Mouse (Mus musculus) heart, embryonic 16.5 days (tissue): ENCODE results near the gene Phf8. TPM values are rescaled to one million over a fixed set of nuclear protein-coding genes. Genes with fewer than 3 reads are reported as not detected.
"Not testable (repeated sequence)": the region's sequence is repeated elsewhere in the genome, so short reads cannot be mapped to it uniquely, and the experiment has no call there.

Experiments
- ATAC-seq: fragments of 200-750 bp; cut with Nextera tagmentation; replicated peaks from 2 replicates; pipeline ENCODE4 v1.8.0; 2017; ENCODE audit warnings: moderate number of reproducible peaks; ENCODE audit not compliant: insufficient read depth, low FRiP score; ENCODE audit errors: extremely low read depth
- H3K27ac ChIP-seq: fragments of 300-500 bp; sonication (generic); 2 replicates; pipeline ENCODE4 v1.5.1; 2014; ENCODE audit warnings: mild to moderate bottlenecking, low read length, control low read depth, moderate library complexity
- H3K27me3 ChIP-seq: fragments of 300-500 bp; sonication (generic); 2 replicates; pipeline ENCODE4 v1.6.1; 2014; ENCODE audit warnings: low read length, mixed read lengths; ENCODE audit not compliant: control insufficient read depth, insufficient read depth
- H3K36me3 ChIP-seq: fragments of 300-500 bp; sonication (generic); 2 replicates; pipeline ENCODE4 v1.6.1; 2014; ENCODE audit not compliant: control insufficient read depth, insufficient read depth
- H3K4me1 ChIP-seq: fragments of 300-500 bp; sonication (generic); 2 replicates; pipeline ENCODE4 v1.6.1; 2014; ENCODE audit warnings: low read length, mixed read lengths; ENCODE audit not compliant: control insufficient read depth, insufficient read depth
- H3K4me2 ChIP-seq: fragments of 300-500 bp; sonication (generic); 2 replicates; pipeline ENCODE4 v1.6.1; 2014; ENCODE audit warnings: low read depth, mild to moderate bottlenecking, control low read depth, low read length
- H3K4me3 ChIP-seq: fragments of 300-500 bp; sonication (generic); 2 replicates; pipeline ENCODE4 v1.5.1; 2014; ENCODE audit warnings: mild to moderate bottlenecking, control low read depth, low read length
- H3K9ac ChIP-seq: fragments of 300-500 bp; sonication (generic); 2 replicates; pipeline ENCODE4 v1.6.1; 2014; ENCODE audit warnings: low read length, control low read depth
- H3K9me3 ChIP-seq: fragments of 300-500 bp; sonication (generic); replicated peaks from 2 replicates; pipeline ENCODE4 v1.6.1; 2016; ENCODE audit warnings: low read length; ENCODE audit not compliant: control insufficient read depth
- WGBS: fragments of 180-500 bp; shearing (Covaris S2); extraction: QIAGEN DNeasy Blood & Tissue Kit; methylation state at CpG from one replicate; pipeline ENCODE4 v1.1.7; 2014; 5-methylcytosine and 5-hydroxymethylcytosine counted together
- polyA plus RNA-seq: library from polyadenylated mRNA; unstranded; fragments of >200 nt; fragmentation: Nextera tagmentation; extraction: Ambion mirVana; gene quantifications from 2 replicates; pipeline ENCODE4 v1.2.1, GENCODE M21; 2015

Phf8 gene
- 11.6 and 13.4 TPM in 2 replicates for polyA plus RNA-seq

DNA sequence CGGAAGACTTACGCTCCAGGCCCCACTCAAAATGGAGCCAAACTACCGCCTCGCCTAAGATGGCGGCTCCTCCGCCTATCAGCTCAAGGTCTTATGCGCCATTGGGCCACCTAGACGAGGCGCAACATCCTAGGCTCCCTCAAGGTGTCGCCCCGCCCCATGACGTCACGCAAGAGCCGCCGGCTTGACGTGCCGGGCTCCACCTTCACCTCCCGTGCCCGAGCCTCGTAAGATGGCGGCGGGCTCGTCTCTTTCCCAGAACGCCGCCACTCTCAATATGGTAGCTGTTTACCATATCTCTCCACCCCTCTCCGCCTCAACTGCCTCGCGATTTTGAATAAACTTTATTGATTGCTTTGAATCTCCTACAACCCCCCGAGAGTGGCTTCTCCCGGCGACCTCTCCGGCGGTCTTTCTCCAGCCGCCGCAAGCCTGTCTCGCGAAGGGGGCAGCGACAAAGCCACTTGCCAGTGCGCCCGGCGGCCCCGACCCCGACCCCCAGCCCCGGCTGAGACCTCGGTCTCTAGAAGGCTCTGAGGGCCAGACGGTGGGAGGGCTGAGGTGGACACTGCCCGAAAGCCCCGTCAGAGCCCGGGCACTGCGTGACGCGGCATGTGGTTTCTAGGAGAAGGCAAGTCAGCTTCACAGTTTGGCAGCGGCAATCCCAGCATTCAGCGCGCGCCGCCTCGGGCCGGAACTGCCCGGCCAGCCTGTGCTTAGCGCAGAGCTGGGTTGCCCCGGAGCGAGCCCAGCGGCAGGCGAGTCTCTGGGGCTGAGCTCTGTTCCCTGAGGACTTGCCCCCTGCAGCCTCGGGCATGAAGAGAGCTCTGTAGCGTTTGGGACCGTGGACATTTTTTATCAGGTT, at the start of gene Phf8:
TSS of gene Phf8 (plus strand) at position 215 of the 865 bp plus-strand sequence.
- Histone ChIP-seq H3K4me3 (peak within 1 kb of the TSS; percentile 72), H3K36me3 (no peaks in the 10 kb centered on the region), H3K9me3 (no peaks in the 10 kb centered on the region), H3K4me2 (peak within 1 kb of the TSS; percentile 68), H3K27me3 (no peaks in the 10 kb centered on the region), H3K27ac (peak within 1 kb of the TSS; percentile 99), H3K9ac (peak within 1 kb of the TSS; percentile 88), H3K4me1 (no peaks in the 10 kb centered on the region)
- ATAC-seq = peak; percentile 96
- 15% methylated on average over 68 of the region's 68 CpGs for WGBS

GRCm38 (mm10) chrX:151488128-151488527, 32.3 kb upstream of the Phf8 start:
- Histone ChIP-seq H3K9me3 (no peaks in the 10 kb centered on the region), H3K4me2 (no peak overlapping the region), H3K36me3 (no peaks in the 10 kb centered on the region), H3K4me3 (no peak overlapping the region), H3K4me1 (no peaks in the 10 kb centered on the region), H3K27ac (no peak overlapping the region), H3K27me3 (no peaks in the 10 kb centered on the region), H3K9ac (no peak overlapping the region)
- WGBS = 77% methylated on average over 3 of the region's 3 CpGs
- no peak for ATAC-seq

- not testable (repeated sequence) for H3K36me3 ChIP-seq
- 91% methylated on average over 4 of the region's 4 CpGs for WGBS
Measured at GRCm38 (mm10) chrX:151493269-151493668, 27.2 kb upstream of the Phf8 start.

DNA sequence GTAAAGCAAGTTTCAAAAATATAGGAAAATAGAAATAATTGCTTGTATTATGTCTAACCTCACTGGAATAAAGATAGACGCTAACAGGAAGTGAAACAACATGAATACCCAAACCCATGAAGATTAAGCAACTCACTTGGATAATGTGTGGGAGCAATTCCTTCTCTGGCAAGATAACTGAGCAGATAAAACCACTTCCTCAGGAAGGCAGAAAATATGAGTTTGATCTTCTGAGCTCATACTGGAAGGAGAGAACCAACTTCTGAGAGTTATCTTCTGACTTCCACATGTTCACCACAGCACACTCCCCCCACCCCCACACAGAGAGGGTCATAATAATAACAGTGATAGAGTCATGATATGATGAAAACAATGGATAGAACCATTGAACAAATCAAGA, 23.9 kb upstream of the Phf8 start:
- Histone ChIP-seq H3K4me2 (no peak overlapping the region), H3K27me3 (no peaks in the 10 kb centered on the region), H3K4me1 (no peaks in the 10 kb centered on the region), H3K27ac (no peak overlapping the region), H3K4me3 (no peak overlapping the region), H3K9ac (no peak overlapping the region), H3K9me3 (no peaks in the 10 kb centered on the region), H3K36me3 (no peaks in the 10 kb centered on the region)
- 64% methylated on average over 1 of the region's 1 CpGs for WGBS
- no peak for ATAC-seq

More at GRCm38 (mm10) chrX:151493269-151493668, 27.2 kb upstream of the Phf8 start:
- not testable (repeated sequence) for H3K9ac ChIP-seq, H3K4me2 ChIP-seq, H3K9me3 ChIP-seq, H3K4me3 ChIP-seq, H3K27me3 ChIP-seq, H3K4me1 ChIP-seq, H3K27ac ChIP-seq, ATAC-seq

DNA sequence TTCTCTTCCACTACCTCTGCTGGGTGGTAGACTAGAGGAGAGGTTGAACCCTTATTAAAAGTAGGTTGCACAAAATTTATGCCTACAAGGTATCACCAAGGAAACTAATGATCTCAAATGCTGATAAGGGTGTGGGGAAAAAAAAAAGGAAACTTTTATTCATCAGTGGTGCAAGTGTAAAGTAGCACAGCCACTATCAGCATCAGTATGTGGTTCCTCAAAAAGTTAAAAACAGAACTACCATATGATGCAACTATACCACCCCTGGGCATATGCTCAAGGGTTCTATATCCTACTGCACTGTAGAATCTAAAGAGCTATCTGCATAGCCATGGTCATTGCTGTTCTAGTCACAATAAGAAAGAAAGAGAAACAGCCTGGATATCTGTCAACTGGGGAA, 11.9 kb upstream of the Phf8 start:
- H3K4me3 ChIP-seq = no peak overlapping the region
- no peaks in the 10 kb centered on the region for H3K36me3 ChIP-seq
- H3K9me3 ChIP-seq = no peaks in the 10 kb centered on the region
- ATAC-seq = no peak
- H3K27me3 ChIP-seq = no peaks in the 10 kb centered on the region
- H3K4me2 ChIP-seq = no peak overlapping the region
- no peaks in the 10 kb centered on the region for H3K4me1 ChIP-seq
- no peak overlapping the region for H3K9ac ChIP-seq
- H3K27ac ChIP-seq = no peak overlapping the region

DNA sequence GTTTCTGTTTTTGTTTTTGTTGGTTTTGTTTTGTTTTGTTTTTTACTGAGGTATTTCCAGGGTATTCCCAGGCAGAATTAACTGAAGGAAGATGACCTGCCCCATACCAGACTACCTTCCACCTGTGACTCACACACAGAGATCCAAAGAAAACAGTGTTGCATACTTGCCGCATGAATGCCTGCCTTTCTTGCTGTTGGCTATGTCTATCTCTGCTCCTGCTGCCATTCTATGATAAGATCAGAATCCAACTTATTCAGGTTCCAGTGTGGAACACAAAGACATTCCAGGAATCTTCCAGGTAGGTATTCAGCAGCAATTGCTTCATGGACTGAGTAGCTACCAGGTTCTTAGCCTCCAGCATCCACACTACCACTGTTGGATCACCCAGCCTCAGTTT, 10.6 kb upstream of the Phf8 start:
- Histone ChIP-seq H3K4me3 (no peak overlapping the region), H3K27ac (no peak overlapping the region), H3K9me3 (no peaks in the 10 kb centered on the region), H3K4me1 (no peaks in the 10 kb centered on the region), H3K9ac (no peak overlapping the region), H3K4me2 (no peak overlapping the region), H3K27me3 (no peaks in the 10 kb centered on the region), H3K36me3 (no peaks in the 10 kb centered on the region)
- WGBS = 71% methylated on average over 1 of the region's 1 CpGs
- ATAC-seq = no peak

DNA sequence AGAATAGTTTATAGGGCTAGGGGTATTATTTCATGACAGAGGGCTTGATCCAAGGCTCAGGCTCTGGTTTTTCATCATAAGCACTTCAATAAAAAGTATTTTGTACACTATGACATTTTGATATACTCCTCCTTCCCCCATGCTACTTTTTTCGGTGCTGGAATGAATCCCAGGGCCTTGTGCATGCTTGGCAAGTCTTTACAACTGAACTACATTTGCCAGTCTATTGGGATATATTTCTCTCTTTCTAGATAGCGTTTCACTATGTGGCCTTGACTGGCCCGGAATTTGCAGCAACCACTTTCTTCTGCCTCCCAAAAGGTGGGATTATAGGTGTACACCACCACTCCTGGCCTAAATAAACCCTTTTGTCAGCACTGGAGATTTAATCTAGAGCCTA, 7.4 kb upstream of the Phf8 start:
- 72% methylated on average over 3 of the region's 3 CpGs for WGBS
- Histone ChIP-seq H3K9me3 (no peaks in the 10 kb centered on the region), H3K4me1 (no peaks in the 10 kb centered on the region), H3K27me3 (no peaks in the 10 kb centered on the region), H3K4me2 (no peak overlapping the region), H3K36me3 (no peaks in the 10 kb centered on the region), H3K9ac (no peak overlapping the region), H3K4me3 (no peak overlapping the region), H3K27ac (no peak overlapping the region)
- no peak for ATAC-seq

DNA sequence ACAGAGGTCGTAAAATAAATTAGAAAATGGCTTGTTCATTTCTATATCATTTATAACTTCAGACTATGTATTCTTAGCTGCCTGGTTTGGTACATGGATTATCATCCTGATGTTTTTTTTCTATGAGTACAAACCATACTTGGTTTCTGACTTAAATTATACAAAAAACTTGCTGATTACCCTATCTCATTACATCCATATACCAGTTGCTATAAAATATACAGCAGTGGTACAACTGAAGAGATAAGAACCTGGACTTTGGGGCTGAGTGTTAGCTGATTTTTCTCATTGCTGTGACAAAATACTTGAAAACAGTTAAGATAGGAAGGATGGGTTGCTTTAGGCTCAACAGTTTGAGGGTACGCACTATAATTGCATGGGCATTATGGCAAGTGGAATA, 6.8 kb upstream of the Phf8 start:
- H3K9me3 ChIP-seq = no peaks in the 10 kb centered on the region
- H3K4me3 ChIP-seq = no peak overlapping the region
- no peak overlapping the region for H3K27ac ChIP-seq
- no peaks in the 10 kb centered on the region for H3K27me3 ChIP-seq
- WGBS = 80% methylated on average over 2 of the region's 2 CpGs
- no peak overlapping the region for H3K9ac ChIP-seq
- no peak for ATAC-seq
- H3K4me2 ChIP-seq = no peak overlapping the region
- H3K36me3 ChIP-seq = no peaks in the 10 kb centered on the region
- H3K4me1 ChIP-seq = no peaks in the 10 kb centered on the region

GRCm38 (mm10) chrX:151518181-151518580, 2.3 kb upstream of the Phf8 start:
- H3K36me3 ChIP-seq = no peaks in the 10 kb centered on the region
- no peak overlapping the region for H3K4me3 ChIP-seq
- H3K9ac ChIP-seq = no peak overlapping the region
- no peaks in the 10 kb centered on the region for H3K27me3 ChIP-seq
- no peak for ATAC-seq
- no peaks in the 10 kb centered on the region for H3K9me3 ChIP-seq
- no peak overlapping the region for H3K4me2 ChIP-seq
- WGBS = 64% methylated on average over 1 of the region's 1 CpGs
- no peak overlapping the region for H3K27ac ChIP-seq
- H3K4me1 ChIP-seq = no peaks in the 10 kb centered on the region
